Mouse (Mus musculus) heart, embryonic 14.5 days (tissue): Measurements from ENCODE around the gene Pltp. TPM values are rescaled to one million over a fixed set of nuclear protein-coding genes. Genes with fewer than 3 reads are reported as not detected.

Experiments used
- ATAC-seq: fragments of 200-750 bp; cut with Nextera tagmentation; 2 replicates; pipeline ENCODE4 v1.8.0; 2017; ENCODE audit warnings: low read depth, moderate TSS enrichment; ENCODE audit not compliant: insufficient number of reproducible peaks, insufficient read depth, low FRiP score
- H3K27ac ChIP-seq, 2 experiments: fragments of 200-500 bp in 1 of 2; fragments of 300-500 bp in 1 of 2; sonication (generic) in 1 of 2; replicated peaks in 1 of 2; 2 replicates each; pipeline ENCODE4 v1.5.1; 2012 to 2014; ENCODE audit warnings: low read depth in 2 of 2, low read length in 2 of 2, control low read depth in 1 of 2, mild to moderate bottlenecking in 1 of 2, mixed read lengths in 1 of 2; ENCODE audit not compliant: control insufficient read depth in 1 of 2, insufficient read depth in 1 of 2
- H3K27me3 ChIP-seq: fragments of 300-500 bp; sonication (generic); 2 replicates; pipeline ENCODE4 v1.6.1; 2014; ENCODE audit warnings: mild to moderate bottlenecking, low read length, control low read depth; ENCODE audit not compliant: control insufficient read depth, insufficient read depth
- H3K36me3 ChIP-seq: fragments of 300-500 bp; sonication (generic); 2 replicates; pipeline ENCODE4 v1.6.1; 2014; ENCODE audit warnings: mild to moderate bottlenecking, control low read depth, low read length, mixed read lengths; ENCODE audit not compliant: control insufficient read depth, insufficient read depth
- H3K4me1 ChIP-seq, 2 experiments: fragments of 200-500 bp in 1 of 2; fragments of 300-500 bp in 1 of 2; sonication (generic) in 1 of 2; 2 replicates each; pipeline ENCODE4 v1.6.1; 2012 to 2014; ENCODE audit warnings: low read length in 2 of 2, control low read depth in 1 of 2, mixed read lengths in 1 of 2; ENCODE audit not compliant: control insufficient read depth in 2 of 2, insufficient read depth in 2 of 2
- H3K4me2 ChIP-seq: fragments of 300-500 bp; sonication (generic); 2 replicates; pipeline ENCODE4 v1.6.1; 2014; ENCODE audit warnings: mild to moderate bottlenecking, low read length
- H3K4me3 ChIP-seq, 2 experiments: fragments of 200-500 bp in 1 of 2; fragments of 300-500 bp in 1 of 2; sonication (generic) in 1 of 2; 2 replicates each; pipeline ENCODE4 v1.5.1; 2012 to 2014; ENCODE audit warnings: low read length in 2 of 2, mild to moderate bottlenecking in 2 of 2, control low read depth in 1 of 2, low read depth in 1 of 2, moderate library complexity in 1 of 2; ENCODE audit not compliant: control insufficient read depth in 1 of 2, insufficient read depth in 1 of 2
- H3K9ac ChIP-seq: fragments of 300-500 bp; sonication (generic); 2 replicates; pipeline ENCODE4 v1.6.1; 2014; ENCODE audit warnings: mild to moderate bottlenecking, low read length
- H3K9me3 ChIP-seq: fragments of 300-500 bp; sonication (generic); 2 replicates; pipeline ENCODE4 v1.6.1; 2016; ENCODE audit warnings: low read length, control low read depth; ENCODE audit not compliant: control insufficient read depth
- WGBS: fragments of 180-500 bp; shearing (Covaris S2); extraction: QIAGEN DNeasy Blood & Tissue Kit; methylation state at CpG from one replicate; pipeline ENCODE4 v1.1.7; 2014; 5-methylcytosine and 5-hydroxymethylcytosine counted together
- polyA plus RNA-seq: library from polyadenylated mRNA; unstranded; fragments of >200 nt; fragmentation: Nextera tagmentation; extraction: Ambion mirVana; gene quantifications from 2 replicates; pipeline ENCODE4 v1.2.1, GENCODE M21; 2014

Pltp gene
- polyA plus RNA-seq, 1 experiment from 2014 or later = 10.4 TPM

DNA sequence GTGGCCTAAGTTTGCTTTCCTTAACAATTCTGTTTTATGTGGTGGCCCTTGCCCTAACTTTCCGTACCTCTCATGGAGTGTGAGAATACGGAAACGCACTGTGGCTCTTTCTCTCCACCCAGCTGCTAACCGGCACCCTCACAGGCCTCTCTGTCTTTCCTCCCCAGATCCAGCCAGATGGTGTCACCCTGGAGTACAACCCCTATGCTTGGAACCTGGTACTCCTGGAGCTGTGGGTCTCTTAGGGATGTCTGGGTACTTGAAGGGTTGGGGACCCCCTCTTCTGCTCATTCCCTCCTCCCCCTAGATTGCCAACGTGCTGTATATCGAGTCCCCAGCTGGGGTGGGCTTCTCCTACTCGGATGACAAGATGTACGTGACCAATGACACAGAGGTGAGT lies 23.0 kb downstream of the Pltp start:
- no peaks in the 10 kb centered on the region for H3K9me3 ChIP-seq
- WGBS = 40% methylated on average over 8 of the region's 8 CpGs
- peak overlapping the region in 1 of 2 experiments; percentile 97; a peak in 1 of 4 replicates for H3K27ac ChIP-seq
- peak overlapping the region; percentile 69 to 75 for H3K4me3 ChIP-seq
- ATAC-seq = no peak
- H3K27me3 ChIP-seq = no peaks in the 10 kb centered on the region
- peaks cover 52% of the 10 kb centered on the region for H3K36me3 ChIP-seq
- peak overlapping the region; percentile 83 for H3K4me2 ChIP-seq
- H3K9ac ChIP-seq = peak overlapping the region; percentile 90
- peaks cover 9 to 29% of the 10 kb centered on the region in 2 experiments; a peak in 3 of 4 replicates for H3K4me1 ChIP-seq

DNA sequence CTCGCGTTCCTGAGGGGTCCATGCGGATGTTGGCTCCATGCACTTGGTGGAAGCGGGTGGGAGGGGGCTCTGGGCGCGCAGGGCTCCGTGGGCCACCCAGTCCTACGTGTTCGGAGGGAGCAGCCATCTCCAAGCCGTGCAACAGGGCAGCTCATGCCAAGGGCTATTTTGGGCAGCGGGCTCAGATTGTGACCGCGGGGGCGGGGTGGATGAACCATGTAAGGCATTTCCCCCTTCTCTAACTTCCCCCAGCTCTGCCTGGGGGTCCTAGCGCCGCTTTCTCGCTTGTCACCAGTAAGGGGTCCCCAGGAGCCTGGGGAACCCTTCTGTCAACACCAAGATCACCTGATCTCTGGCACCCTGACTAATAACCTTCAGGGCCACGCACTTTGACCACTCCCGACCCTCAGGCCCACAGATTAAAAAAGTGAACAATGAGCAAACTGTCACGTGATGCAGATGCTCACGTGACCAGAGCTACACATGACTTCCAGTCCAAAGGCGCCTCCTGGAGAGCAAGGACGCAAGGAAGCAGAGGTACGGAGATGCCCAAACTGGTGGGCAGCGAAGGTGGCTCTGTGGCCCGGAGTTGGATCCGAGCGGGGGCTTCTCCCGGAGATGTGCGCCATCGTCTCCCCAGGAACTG lies 24.1 kb downstream of the Pltp start, which contains the start of gene Neurl2:
Gene Neurl2, minus strand, starts transcription at position 143 of the 646 bp plus-strand sequence.
- H3K9me3 ChIP-seq = no peaks in the 10 kb centered on the region
- H3K36me3 ChIP-seq = peaks cover 51% of the 10 kb centered on the region
- 0% methylated on average over 31 of the region's 31 CpGs for WGBS
- peak within 1 kb of the TSS; percentile 83 for H3K4me2 ChIP-seq
- peaks cover 9 to 29% of the 10 kb centered on the region in 2 experiments; a peak in 3 of 4 replicates for H3K4me1 ChIP-seq
- no peaks in the 10 kb centered on the region for H3K27me3 ChIP-seq
- H3K9ac ChIP-seq = peak within 1 kb of the TSS; percentile 90
- ATAC-seq = peak; percentile 88
- peak within 1 kb of the TSS; percentile 97 to 98 for H3K27ac ChIP-seq
- peak within 1 kb of the TSS; percentile 69 to 75 for H3K4me3 ChIP-seq

DNA sequence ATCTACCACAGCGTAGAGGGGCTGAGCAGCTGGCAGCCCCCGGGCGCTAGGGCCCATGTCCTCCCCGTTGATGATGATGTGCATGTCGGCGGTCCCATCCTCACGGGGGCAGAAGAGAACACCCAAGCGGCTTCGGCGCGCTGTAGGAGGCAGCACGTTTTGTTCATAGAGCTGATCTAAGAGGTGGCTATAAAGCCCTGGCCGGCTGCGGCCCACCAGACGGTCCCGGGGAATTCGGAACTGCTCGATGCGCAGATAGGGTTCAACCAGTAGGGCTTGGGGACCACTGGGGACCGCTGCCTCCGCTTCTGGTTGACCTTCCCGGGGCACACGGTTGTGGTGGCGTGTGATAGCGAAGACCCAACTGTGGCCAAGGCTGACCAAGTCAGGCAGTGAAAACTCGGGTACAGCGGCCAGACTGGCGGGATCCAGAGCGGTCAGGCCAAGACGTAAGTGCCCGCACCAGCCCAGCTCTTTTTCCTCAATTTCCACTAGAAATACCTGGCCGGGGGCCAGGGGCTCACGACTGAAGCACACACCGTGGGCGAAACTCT lies 24.7 kb downstream of the Pltp start, which contains the start of gene Ctsa:
Gene Ctsa, plus strand, starts transcription at position 126 of the 554 bp plus-strand sequence.
- ATAC-seq = peak; percentile 66
- Histone ChIP-seq H3K27me3 (no peaks in the 10 kb centered on the region), H3K36me3 (peaks cover 51% of the 10 kb centered on the region), H3K9me3 (no peaks in the 10 kb centered on the region), H3K9ac (peak within 1 kb of the TSS; percentile 90), H3K27ac (peak within 1 kb of the TSS; percentile 97 to 98), H3K4me1 (peaks cover 9 to 29% of the 10 kb centered on the region in 2 experiments; a peak in 3 of 4 replicates), H3K4me3 (peak within 1 kb of the TSS; percentile 69 to 75), H3K4me2 (peak within 1 kb of the TSS; percentile 83)
- under 1% methylated on average over 35 of the region's 35 CpGs for WGBS

DNA sequence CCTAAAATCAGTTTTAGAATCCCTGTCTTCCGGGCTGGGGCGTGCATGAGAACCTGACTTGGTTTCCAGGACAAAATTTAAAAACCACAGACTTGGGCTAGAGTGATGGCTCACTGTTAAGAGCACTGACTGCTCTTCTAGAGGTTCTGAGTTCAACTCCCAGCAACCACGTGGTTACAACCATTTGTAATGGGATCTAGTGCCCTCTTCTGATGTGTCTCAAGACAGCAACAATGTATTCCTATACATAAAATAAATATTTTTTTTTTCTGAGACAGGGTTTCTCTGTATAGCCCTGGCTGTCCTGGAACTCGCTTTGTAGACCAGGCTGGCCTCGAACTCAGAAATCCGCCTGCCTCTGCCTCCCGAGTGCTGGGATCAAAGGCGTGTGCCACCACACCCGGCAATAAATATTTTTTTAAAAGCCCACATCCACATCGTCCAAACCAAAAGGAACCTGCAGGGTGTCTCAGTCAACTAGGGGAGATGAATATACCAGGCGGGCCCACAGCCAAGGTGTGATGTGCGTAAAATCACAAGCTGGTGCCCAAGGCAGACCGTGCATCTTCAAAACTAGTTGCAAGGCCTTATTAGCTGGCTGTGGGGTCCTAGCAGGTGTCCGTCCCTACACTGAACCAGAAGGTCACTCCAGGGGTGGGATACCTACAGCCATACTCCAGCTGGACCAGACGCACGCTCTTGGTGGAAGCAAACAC lies 25.3 kb downstream of the Pltp start:
- peaks cover 9 to 29% of the 10 kb centered on the region in 2 experiments; a peak in 3 of 4 replicates for H3K4me1 ChIP-seq
- H3K4me3 ChIP-seq = peak overlapping the region; percentile 69 to 75
- no peak for ATAC-seq
- peak overlapping the region; percentile 83 for H3K4me2 ChIP-seq
- peak overlapping the region; percentile 90 for H3K9ac ChIP-seq
- peak overlapping the region; percentile 97 to 98 for H3K27ac ChIP-seq
- no peaks in the 10 kb centered on the region for H3K9me3 ChIP-seq
- 56% methylated on average over 16 of the region's 16 CpGs for WGBS
- no peaks in the 10 kb centered on the region for H3K27me3 ChIP-seq
- H3K36me3 ChIP-seq = peaks cover 51% of the 10 kb centered on the region

DNA sequence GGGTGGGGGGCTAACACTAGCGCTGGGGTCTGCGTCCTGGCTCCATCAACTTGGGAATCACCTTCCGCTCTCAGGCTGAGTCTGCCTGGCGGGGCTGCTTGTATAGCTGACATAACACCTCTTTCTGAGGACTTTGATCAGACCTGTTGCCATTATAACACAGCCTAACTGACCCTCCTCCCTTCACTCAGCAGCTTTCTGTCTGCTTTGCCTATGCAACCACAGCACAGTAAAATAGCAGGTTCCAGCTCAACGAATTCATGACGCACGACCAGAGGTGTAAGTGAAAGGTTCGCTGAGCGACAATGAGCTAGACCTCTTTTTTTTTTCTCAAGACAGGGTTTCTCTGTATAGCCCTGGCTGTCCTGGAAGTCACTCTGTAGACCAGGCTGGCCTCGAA lies 26.5 kb downstream of the Pltp start:
- Histone ChIP-seq H3K4me2 (no peak overlapping the region), H3K27ac (no peak overlapping the region), H3K9me3 (no peaks in the 10 kb centered on the region), H3K4me1 (peaks cover 9 to 29% of the 10 kb centered on the region in 2 experiments; a peak in 3 of 4 replicates), H3K27me3 (no peaks in the 10 kb centered on the region), H3K4me3 (no peak overlapping the region), H3K36me3 (peaks cover 51% of the 10 kb centered on the region), H3K9ac (no peak overlapping the region; the same call in 1 of the 2 replicates)
- WGBS = 88% methylated on average over 10 of the region's 10 CpGs
- ATAC-seq = no peak

DNA sequence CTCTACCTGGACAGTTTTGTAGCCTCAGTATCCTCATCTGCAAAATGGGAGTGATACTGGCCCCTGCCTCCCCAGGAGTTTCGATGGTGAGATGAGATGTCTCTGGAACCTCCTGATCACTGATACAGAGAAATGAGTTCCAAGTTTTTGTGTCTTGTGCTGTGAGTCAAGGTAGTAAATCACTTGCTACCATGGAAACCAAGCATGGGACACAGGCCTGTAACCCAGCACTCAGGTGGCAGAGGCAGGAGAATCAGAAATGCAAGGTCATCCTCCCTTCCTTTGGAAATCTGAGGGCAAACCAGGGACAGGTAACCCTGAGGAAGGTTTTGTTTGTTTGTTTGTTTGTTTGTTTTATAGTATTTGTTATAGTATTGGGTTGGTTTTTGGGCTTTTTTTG lies 28.4 kb downstream of the Pltp start:
- Histone ChIP-seq H3K9ac (no peak overlapping the region), H3K4me3 (no peak overlapping the region), H3K4me1 (peaks cover 5 to 22% of the 10 kb centered on the region in 2 experiments; a peak in 3 of 4 replicates), H3K4me2 (no peak overlapping the region), H3K27ac (no peak overlapping the region), H3K27me3 (no peaks in the 10 kb centered on the region), H3K9me3 (no peaks in the 10 kb centered on the region), H3K36me3 (peaks cover 55% of the 10 kb centered on the region)
- WGBS = 88% methylated on average over 1 of the region's 1 CpGs
- no peak for ATAC-seq

DNA sequence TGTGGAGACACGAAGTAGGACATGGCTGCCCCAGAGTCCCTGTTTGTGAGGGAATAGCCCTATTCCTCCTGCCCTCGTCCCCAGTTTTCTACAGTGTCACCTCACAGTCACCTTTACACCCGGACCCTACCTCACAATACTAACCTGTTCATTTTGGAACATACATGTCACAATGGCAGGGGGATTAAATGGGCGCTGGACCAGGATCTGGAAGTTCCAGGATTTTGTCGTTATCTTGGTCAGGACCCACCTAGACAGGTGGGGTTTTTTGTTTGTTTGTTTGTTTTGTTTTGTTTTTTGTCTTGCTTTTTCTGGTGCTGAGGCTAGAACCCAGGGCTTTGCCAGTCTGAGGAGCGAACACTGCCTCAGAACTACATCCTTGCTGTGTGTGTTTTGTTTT lies 29.1 kb downstream of the Pltp start, which contains the start of gene Spata25:
Gene Spata25, minus strand, starts transcription at position 101 of the 400 bp plus-strand sequence.
- no peak for ATAC-seq
- Histone ChIP-seq H3K27me3 (no peaks in the 10 kb centered on the region), H3K4me1 (peaks cover 5 to 24% of the 10 kb centered on the region in 2 experiments; a peak in 3 of 4 replicates), H3K4me2 (no peak within 1 kb of the TSS), H3K36me3 (peaks cover 55% of the 10 kb centered on the region), H3K27ac (no peak within 1 kb of the TSS), H3K9me3 (no peaks in the 10 kb centered on the region), H3K4me3 (no peak within 1 kb of the TSS), H3K9ac (no peak within 1 kb of the TSS)
- 81% methylated on average over 6 of the region's 6 CpGs for WGBS
